8 mouse cellular contexts compared by ENCODE assay signal in the genomic region with DNA sequence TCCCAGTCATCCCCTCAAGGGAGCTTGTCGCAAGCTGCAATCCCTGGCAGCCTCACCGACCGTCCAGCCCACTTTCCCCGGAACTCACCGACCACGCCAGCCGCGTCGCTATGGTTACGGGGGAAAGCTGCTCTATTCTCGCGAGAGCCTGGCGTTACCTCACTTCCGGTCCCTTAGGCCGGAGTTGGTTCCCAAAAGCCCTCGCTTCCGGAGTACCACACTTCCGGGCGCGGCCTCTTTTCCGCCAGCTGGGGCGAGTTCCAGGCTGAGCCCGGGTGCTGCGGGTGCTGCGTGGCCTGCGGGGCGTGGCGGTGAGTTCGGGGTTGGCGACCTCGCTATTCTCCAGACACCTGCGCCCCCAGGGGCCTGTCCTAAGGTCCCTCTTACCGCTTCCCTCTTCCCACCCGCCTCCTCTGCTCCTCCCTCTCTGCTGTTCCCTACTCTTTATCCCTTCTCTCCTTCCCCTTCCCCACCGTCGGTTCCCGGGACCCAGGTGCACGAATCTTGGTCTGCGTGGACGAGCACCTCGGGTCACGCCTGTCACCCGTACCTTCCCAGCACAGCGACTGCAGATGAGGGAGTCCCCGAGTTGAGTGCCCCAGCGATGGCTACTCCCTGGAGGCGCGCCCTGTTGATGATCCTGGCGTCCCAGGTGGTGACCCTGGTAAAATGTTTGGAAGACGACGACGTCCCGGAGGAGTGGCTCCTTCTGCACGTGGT. TPM values are rescaled to one million over a fixed set of nuclear protein-coding genes. Genes with fewer than 3 reads are reported as not detected.
DNase-seq lines count a peak whose midpoint lies in the region; ATAC-seq and TF ChIP-seq lines count a peak whose summit lies in the region.

A gene (minus strand): TSS at position 150 of the 720 bp plus-strand sequence.
A gene (plus strand): TSS at position 176 of the 720 bp plus-strand sequence.

- ATAC-seq in activated CD4-positive, CD25-positive, alpha-beta regulatory T cell, adult 4 months, result peak; percentile 99
- ATAC-seq in megakaryocyte progenitor cell, adult 5-6 weeks (replicated peaks; ENCODE audit: poor library complexity), result peak; percentile 98

- TF ChIP-seq CTCF in cortical plate, adult 2 months (IDR thresholded peaks at IDR 0.05; ENCODE audit: extremely low read depth, insufficient read depth, low read length), result no peak

- 0 out of 2 replicates have a peak within 1 kb of the TSS, but pooled peaks have one; percentile 36 for H3K27ac ChIP-seq in cortical plate, adult 2 months (ENCODE audit: insufficient read depth, low read length)

- peak; percentile 83 for TF ChIP-seq POLR2A in cortical plate, adult 2 months (IDR thresholded peaks at IDR 0.05; ENCODE audit: extremely low read depth, insufficient read depth, low read length)

- H3K4me3 ChIP-seq in cortical plate, adult 2 months (ENCODE audit: insufficient read depth, low read length), result peak within 1 kb of the TSS; percentile 82

- peak; percentile 99 for DNase-seq in gastrocnemius, postnatal 10 days
- DNase-seq in induced T-regulatory cell, adult 2 months (ENCODE audit: low read depth), result peak; percentile 100
- peak; percentile 94 to 98 for DNase-seq in left cerebral cortex, adult 9 months (ENCODE audit: low spot score in 2 of 2)
- peak; percentile 98 for DNase-seq in right cerebral cortex, postnatal 14 days
- DNase-seq in urinary bladder, postnatal 36 days (ENCODE audit: low spot score in 2 of 2), result peak; percentile 98 to 99

- H3K4me1 ChIP-seq in cortical plate, adult 2 months (ENCODE audit: control insufficient read depth, insufficient read depth, low read length), result peaks cover 5% of the 10 kb centered on the region

RNA-seq across cellular contexts. Expression of the first gene that starts in this region (rescaled TPM):
- under 1 TPM in 1 of 2 experiments, not detected in 1; 0.57 TPM for polyA plus RNA-seq in activated CD4-positive, CD25-positive, alpha-beta regulatory T cell, adult 4 months (2017; shearing (Covaris generic))
- polyA plus RNA-seq in cortical plate, adult 2 months (2012; rRNA removed), result 5.1 and 6.0 TPM in 2 replicates
- total RNA-seq in gastrocnemius, postnatal 10 days (2021), result 1 to 10 TPM in 1 of 2 experiments, under 1 TPM in 1; 0.85 to 1.7 TPM
- total RNA-seq in megakaryocyte progenitor cell, adult 5-6 weeks (2015), result 0.51 and 1.3 TPM in 2 replicates
- 0.37 TPM in 1 of 2 replicates, not detected in the other for total RNA-seq in megakaryocyte progenitor cell, adult 5-6 weeks (2017)

RNA-seq across cellular contexts. Expression of the second gene that starts in this region (rescaled TPM):
- polyA plus RNA-seq in activated CD4-positive, CD25-positive, alpha-beta regulatory T cell, adult 4 months (2017; shearing (Covaris generic)), result 10 to 100 TPM; 18.3 to 19.1 TPM
- polyA plus RNA-seq in cortical plate, adult 2 months (2012; rRNA removed), result 16.6 and 17.3 TPM in 2 replicates
- total RNA-seq in gastrocnemius, postnatal 10 days (2021), result 10 to 100 TPM; 18.4 to 19.9 TPM
- total RNA-seq in megakaryocyte progenitor cell, adult 5-6 weeks (2015), result 11.0 and 13.0 TPM in 2 replicates
- total RNA-seq in megakaryocyte progenitor cell, adult 5-6 weeks (2017), result 9.5 and 12.2 TPM in 2 replicates

Comparison
In these comparisons a context has a peak if more than half of its experiments do, and no peak if none do; other contexts are left out.
1. Peak in every context shown above with its lines: DNase-seq, ATAC-seq, H3K4me3 ChIP-seq and H3K27ac ChIP-seq.